Mouse (Mus musculus) embryo, embryonic 10.5 days (tissue): ENCODE data around the gene Nipsnap3a.

Experiments used
- DNase-seq: peaks from one replicate; pipeline ENCODE4 v3.0.0-alpha.2; 2015; ENCODE audit warnings: low spot score

The Nipsnap3a gene

DNA sequence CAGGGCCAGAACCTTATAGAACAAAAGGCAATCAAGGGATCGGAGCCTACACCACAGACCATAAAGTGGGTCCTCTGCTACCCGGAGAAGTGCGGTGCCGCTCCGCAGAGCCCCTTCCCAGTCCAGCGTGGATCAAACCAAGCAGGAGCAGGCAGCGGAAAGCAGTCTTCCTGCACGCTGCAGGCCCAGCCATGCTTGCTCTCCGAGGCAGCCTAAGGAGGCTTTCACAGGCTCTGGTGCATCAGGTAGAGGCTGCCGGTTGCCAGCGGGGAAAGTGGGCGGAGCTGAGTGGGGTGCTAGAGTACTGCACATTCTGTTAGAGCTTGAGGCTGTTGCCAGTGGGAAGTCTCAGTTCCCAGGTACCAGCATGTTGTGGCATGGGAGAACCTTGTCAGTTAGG, at the start of gene Nipsnap3a:
Gene Nipsnap3a (plus strand): TSS at position 25 of the 400 bp plus-strand sequence.
- DNase-seq, result peak; percentile 26

DNA sequence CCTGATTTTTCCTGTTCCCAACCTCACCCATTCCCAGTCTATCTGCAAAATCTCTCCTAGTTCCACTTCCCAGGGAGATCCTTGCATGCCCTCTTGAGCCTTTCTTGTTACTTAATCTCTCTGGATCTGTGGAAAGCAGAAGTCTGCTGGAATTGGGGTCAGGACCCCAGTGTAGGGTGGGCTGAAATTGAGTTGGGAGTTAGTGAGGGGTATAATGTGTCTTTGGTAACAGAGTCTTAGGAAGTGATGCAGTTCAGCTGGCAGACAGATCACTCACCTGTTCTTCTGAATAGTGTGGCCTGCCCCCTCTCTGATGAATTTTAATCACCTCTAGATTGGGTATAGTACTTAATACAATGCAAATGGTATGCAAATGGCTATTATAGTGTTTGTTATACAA, 42.4 kb upstream of the Nipsnap3a start:
- no peak for DNase-seq

GRCm38 (mm10) chr4:52949005-52949404, 40.1 kb upstream of the Nipsnap3a start:
- DNase-seq, result no peak

DNA sequence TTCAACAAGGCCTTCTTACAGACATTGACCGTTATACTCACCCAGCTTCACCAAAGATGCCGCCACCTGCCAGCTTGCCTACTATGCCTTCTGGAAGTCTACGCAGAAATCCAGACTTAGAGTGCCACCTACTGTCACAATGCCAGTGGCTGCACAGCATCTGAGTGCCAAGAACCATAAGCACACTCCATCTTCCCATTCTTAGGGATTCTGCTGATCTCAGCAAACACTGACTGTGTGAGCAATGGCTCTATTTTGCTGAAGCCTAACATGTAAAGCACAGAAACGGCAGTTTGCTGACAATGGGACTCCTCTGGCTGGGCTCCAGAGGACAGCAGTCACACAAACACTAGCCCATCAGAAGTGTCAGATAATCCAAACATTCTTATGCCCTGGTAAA, 30.4 kb upstream of the Nipsnap3a start:
- DNase-seq, result peak; percentile 61

DNA sequence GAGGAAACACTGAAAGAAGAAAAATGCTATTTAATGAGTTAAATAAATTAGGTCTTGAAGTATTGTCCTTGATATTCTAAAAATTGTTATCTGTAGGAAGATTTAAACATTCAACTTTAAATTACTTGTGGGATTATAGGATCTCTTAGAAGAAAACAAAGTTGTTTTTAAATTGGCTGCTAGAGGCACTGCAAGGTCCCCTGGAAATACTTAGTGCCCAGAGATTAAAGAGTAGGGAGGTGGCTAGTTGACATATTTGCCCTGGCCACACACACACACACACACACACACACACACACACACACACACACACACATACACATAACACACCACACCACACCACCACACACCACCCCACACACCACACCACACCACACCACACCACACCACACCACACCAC, 24.8 kb upstream of the Nipsnap3a start, which contains the start of gene Olfr270:
Gene Olfr270 (plus strand): TSS at position 301 of the 400 bp plus-strand sequence.
- no peak for DNase-seq

DNA sequence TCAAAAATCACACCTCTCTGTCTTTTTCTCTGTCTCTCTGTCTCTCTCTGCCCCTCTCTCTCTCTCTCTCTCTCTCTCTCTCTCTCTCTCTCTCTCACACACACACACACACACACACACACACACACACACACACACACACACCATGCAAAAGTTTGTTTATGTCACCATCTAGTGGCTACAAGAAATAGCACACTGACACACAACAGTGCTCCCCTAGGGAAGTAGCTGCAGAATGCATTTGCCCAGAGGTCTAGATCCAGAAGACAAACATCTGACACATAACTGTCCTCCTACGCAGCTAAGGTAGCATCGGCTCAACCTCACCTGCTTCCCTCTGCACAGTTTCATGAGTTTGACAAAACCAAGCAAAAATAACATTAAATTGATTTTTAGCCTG, 3.9 kb upstream of the Nipsnap3a start:
- DNase-seq, result peak; percentile 44

DNA sequence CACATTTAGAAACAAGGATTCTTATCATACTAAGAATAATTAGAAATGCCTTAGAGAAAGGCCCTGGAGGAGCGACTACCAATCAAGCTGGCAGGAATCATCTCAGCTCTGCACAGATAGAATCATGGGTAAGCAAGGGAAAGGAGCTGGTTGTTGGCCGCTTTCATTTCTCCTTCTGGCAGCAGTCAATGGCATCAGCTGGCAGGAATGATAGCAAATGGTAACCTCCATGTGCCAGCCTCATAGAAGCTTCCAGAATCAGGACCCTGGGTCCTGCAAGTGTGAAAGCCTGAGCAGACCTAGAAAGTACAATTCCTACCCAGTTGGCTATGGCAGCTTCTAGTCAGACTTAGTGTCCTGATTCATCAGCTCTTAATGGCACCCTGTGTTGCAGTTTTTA, 2.8 kb upstream of the Nipsnap3a start:
- no peak for DNase-seq

DNA sequence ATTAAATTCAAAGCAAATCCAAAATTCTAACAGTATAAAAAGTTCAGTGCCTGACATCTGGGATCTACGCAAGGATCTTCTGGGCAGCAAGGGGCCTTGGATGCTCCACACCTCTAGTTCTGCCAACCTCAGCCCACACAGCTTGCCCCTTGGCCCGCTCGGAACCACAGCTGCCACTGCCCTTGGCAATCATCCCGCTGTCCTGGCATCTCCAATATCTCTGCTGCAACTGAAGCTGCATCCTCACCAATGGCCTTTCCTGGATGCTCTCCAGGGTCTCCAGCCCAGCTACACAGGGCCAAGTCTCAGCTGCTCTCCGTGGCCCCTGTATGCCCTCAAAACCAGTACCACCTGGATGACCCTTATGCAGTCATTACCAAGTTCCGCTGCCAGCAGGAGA, 10.4 kb downstream of the Nipsnap3a start:
- DNase-seq, result no peak

DNA sequence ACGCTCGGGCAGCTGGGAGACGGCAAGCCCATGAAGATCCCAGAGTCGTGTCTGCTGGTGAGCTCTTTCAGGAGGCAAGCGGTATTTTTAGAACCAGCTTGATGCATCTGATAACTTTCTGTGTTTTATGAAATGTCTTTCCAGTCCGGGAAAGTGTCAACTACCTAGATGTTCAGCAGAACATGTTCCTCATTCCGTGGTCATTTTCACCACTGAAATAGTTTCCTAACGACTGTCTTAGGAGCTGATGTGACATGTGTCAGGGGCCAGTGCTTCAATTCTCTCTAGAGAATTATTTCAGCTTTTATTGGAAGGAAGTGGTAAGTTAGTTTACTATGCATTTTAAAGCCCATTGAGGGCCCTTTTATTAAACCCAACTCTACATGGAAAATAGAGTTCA, 11.1 kb downstream of the Nipsnap3a start:
- no peak for DNase-seq

- DNase-seq, result peak; percentile 62
Measured at GRCm38 (mm10) chr4:53009183-53009582, 20.1 kb downstream of the Nipsnap3a start.

DNA sequence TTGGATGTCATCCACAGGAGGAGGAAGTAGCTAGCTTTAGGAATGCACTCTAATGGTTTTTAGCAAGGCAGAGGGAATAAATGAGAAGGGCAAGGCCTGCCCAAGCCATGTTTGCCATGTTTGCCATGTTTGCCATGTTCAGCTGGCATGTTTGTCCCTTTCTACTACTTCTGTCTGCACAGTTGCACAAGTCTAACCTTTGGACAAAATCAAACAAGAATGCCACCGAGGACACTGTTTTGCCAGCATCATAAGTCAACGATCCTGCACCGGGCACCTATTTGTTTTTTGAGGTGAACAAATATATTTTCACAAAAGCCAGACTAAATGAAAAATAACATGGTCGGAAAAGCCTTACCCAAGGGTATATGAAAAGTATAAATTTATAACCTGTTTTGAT, 20.8 kb downstream of the Nipsnap3a start:
- no peak for DNase-seq

DNA sequence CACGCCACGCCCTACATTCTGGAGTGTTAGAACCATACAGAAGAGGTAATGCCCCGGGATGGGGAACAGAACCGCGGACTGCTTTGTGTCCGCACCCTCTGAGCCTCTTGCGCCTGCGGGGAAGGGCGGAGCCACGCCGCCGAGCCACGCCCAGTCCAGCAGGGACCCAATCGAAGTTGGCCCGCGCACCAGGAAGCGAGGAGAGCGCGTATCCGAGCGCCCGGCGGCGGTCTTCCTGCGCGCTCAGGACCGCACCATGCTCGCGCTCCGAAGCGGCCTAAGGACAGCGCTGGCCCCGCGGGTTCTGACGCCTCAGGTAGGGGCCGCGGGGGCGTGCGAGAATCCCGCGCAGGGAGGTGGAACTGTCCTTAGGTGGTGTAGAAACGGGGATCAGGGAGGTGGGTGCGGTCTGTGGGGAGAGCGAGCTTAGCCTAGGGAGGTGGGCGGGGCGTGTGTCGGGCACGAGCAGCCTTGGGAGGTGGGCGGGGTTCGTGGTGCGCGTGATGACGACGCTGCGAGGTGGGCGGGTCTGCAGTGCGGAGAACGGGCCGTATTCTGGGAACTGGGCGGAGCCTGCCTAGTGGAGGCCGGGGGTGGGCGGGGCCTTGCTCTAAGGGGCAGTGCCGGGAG, 22.8 kb downstream of the Nipsnap3a start, which contains the start of gene Nipsnap3b:
Gene Nipsnap3b (plus strand): TSS at position 149 of the 630 bp plus-strand sequence.
- peak; percentile 97 for DNase-seq

- DNase-seq, result no peak
Measured at GRCm38 (mm10) chr4:53014421-53014820, 25.3 kb downstream of the Nipsnap3a start.

DNA sequence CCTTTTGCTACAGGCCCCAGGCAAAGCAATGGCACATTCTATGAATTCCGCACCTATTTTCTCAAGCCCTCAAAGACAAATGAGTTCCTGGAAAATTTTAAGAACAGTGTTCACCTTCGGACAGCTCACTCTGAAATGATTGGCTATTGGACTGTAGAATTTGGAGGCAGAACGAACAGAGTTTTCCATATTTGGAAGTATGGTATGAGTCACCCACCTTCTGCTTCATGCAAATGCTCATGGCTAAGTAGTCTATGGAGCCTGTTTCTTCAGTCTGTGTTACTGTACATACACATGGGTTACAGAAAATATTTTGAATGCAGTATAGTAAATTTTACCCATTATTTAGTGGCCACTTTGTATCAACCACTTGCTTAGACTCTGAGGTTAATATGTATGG, 26.0 kb downstream of the Nipsnap3a start:
- no peak for DNase-seq

- no peak for DNase-seq
Measured at GRCm38 (mm10) chr4:53018392-53018791, 29.3 kb downstream of the Nipsnap3a start.

GRCm38 (mm10) chr4:53023189-53023925, 34.3 kb downstream of the Nipsnap3a start:
- no peak for DNase-seq

- no peak for DNase-seq
Measured at GRCm38 (mm10) chr4:53024397-53024796, 35.3 kb downstream of the Nipsnap3a start.

DNA sequence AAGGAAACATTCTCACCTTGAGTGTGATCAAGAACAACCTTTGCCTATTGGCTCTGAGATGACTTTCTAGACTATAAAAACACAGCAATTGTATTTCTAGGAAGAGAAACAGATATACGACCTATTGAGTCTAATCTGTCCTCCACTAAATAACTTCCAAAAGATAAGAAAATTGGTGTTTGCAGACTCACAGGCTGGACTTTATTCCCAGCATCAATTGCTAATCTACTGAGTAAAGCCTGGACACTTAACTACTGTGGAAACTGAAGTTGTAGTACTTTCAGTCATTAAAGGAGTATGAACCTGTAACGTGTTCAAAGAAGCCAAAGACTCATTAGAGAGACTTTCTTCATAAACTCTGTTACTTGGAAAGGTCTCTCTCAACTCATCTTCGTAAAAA, 38.7 kb downstream of the Nipsnap3a start:
- no peak for DNase-seq

GRCm38 (mm10) chr4:53030326-53030948, 41.4 kb downstream of the Nipsnap3a start:
- peak; percentile 75 for DNase-seq

DNA sequence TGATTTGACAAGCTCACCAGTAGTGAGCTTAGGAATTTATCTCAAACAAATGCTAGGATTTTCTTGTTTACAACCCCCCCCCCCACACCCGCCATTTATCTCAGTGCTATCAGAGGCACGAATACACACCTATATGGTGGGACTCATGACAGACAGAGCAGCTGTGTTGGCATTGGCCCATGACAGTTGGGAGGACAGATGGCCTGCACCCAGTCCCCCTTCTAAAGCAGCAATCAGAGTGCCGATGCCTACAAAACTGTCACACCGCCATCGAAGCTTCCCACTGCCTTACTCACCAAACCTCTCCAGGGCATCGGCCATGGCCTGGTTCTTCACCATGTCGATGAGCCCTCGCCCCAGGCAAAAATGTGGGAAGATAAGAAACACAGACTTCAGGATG, 54.7 kb downstream of the Nipsnap3a start:
- no peak for DNase-seq

- DNase-seq, result no peak
Measured at GRCm38 (mm10) chr4:53045807-53046206, 56.7 kb downstream of the Nipsnap3a start.

DNA sequence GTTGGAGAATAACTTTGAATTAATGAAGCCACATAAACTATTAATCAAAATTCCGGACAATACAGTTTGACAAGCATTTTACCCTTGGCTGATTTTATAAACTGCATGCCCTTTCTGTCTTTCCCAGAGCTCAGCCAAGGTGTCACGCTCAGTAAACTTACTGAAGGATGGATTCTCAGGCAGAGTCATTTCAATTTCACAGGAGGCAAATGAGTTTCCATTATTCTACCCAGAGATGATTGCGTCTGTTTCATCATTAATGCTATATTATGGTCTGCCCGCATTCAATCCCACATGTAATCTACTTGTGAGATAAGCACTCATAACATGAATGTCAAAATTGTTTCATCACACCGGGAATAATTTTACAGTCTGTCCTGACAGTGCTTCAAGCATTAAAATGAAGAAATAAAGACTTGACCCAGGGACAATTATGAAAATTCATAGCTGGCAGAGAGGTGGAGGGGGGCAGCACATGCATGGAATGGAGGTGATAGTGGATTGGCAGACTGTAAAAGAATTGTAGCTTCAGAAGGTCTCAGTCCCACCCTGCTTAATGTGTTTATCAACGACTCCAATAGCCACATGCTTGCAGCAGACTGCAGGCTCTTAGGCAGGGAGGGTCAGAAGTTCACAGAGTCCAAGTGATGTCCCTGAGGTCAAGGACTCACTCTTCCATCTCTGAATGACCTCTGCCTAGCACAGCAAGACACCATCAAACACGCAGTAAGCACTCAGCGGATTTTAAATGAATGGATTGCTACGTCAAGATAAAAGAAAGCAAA, 57.4 kb downstream of the Nipsnap3a start:
- DNase-seq, result no peak
